Mouse (Mus musculus) cerebellum, adult 18-20 months (tissue): Measurements from ENCODE around the gene Itpr2.
"Not testable (repeated sequence)": the region's sequence is repeated elsewhere in the genome, so short reads cannot be mapped to it uniquely, and the experiment has no call there.

Experiments
- DNase-seq, 2 experiments: peaks; one replicate each; pipeline ENCODE4 v3.0.0; 2021

The Itpr2 gene

GRCm38 (mm10) chr6:146502856-146503255 is 833 bp upstream of the Itpr2 start:
- DNase-seq = no peak

DNA sequence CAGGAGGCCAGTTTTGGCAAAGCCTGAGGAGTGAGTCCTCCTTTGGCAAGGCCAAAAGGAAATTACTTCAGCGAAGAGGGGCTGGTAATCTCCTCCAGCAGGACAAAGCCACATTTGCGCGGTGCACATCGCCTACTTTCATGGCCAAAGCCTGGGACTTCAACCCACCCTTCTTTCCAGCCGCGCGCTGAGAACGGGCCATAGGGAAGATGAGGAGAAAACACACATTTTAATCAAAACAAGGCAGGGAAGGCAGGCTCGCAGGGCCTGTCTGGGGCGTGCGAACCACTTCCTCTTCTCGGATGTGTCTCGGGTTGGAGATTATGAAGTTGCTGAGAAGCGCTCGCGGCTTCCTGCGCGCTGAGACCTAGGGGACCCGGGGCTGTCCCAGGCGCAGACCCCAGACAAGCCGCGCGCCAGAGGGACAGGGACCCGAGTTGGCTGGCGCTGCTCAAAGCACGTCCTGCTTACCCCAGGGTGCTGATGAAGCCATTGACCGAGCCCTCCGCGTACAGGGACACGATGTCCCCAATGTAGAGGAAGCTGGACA is 632 bp downstream of the Itpr2 start:
- peak in 1 of 2 experiments; percentile 46 for DNase-seq

DNA sequence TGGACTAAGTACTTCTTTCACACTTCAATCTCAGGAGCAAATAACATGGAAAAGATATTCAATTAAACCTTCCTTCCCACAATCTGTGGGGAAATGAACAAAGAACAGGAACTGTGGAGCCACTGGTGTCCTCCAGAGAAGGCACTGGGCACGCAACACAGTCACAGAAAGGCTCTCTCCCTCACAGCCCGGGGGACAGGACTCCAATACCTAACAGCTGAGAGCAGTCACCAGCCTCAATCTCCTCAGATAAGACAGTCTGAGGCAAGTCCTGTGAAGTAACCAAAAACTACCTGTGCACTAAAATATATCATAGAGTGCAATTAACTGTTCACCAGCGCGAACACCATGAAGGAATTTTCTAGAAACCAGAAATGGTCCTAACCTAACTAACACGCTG is 1.3 kb downstream of the Itpr2 start:
- peak in 1 of 2 experiments; percentile 11 for DNase-seq

- DNase-seq = no peak
Observed at GRCm38 (mm10) chr6:146500206-146500605, 1.8 kb downstream of the Itpr2 start.

GRCm38 (mm10) chr6:146499566-146499965 is 2.5 kb downstream of the Itpr2 start:
- DNase-seq = no peak

DNA sequence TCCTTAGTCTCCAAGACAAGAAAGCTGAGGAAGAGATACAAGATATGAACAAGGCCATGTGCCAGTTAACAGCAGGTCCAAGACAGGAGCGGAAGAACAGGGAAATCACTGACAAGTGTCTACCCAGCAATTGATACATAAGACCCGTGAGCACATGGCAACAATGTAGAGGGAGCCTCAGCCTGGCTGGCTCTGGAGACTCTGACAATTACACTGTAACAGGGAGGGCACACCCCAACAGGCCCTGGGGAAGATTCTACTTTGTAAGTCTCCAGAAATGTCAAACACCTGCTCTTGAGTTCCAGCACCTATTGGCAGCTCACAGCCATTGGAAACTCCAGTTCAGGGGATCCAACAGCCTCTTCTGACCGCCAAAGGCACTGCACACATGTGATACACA is 3.6 kb downstream of the Itpr2 start:
- DNase-seq = no peak

- no peak for DNase-seq
Observed at GRCm38 (mm10) chr6:146497866-146498265, 4.2 kb downstream of the Itpr2 start.

DNA sequence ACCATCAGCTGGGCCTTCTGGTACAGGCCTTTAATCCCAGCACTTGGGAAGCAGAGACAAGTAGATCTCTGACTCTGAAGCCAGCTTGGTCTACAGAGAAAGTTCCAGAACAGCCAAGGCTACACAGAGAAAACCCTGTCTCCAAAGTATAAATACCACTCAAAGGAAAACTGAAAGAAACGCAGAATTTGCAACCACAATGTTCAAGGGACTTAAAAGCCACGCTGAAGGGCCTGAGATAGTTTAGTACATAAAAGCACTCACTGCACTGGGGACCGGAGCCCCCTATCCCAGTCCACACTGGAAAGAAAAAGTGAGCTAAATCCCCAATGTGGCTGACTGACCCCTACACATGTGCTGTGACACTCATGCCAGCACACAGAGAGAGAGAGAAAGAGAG is 4.6 kb downstream of the Itpr2 start:
- no peak for DNase-seq

- no peak for DNase-seq
Observed at GRCm38 (mm10) chr6:146491680-146492079, 10.3 kb downstream of the Itpr2 start.

- DNase-seq = no peak
Observed at GRCm38 (mm10) chr6:146490416-146490960, 11.5 kb downstream of the Itpr2 start.

DNA sequence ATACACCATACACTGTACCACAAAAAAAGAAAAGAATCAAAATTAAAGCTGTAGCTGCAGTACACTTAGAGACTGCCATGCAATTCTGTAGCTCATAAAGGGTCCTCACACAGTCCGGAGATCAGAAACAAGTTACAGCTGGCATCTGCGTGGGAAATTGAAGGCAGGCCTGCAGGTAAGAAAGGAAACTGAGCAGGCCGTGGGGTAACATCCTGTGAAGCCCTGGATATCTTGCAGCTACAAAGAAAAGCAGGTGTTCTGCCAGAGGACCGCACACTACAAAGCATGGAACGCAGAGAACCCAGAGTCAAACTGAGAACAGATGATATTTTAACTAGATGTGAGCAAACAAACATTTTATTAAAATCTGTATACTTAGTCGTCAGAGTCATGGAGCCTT is 12.2 kb downstream of the Itpr2 start:
- no peak for DNase-seq

DNA sequence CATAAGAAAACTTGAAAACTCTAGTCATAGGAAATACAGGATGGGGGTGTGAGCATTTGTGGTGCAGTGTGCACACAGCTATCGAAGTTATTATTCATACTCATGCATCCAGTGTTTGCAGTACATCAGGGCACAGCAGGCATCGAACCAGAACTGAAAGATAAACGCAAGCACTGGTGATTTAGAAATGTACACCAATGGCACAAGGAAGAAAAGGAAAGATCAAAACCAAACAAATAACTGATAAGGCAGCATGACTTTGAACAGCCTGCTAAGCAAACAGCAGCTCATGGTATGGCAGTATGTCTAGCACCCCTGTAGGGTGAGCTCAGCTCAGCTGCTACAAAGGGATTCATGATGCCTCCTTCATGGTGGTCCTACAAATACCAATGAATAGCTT is 13.3 kb downstream of the Itpr2 start:
- no peak for DNase-seq

GRCm38 (mm10) chr6:146487079-146487478 is 14.9 kb downstream of the Itpr2 start:
- DNase-seq = no peak

DNA sequence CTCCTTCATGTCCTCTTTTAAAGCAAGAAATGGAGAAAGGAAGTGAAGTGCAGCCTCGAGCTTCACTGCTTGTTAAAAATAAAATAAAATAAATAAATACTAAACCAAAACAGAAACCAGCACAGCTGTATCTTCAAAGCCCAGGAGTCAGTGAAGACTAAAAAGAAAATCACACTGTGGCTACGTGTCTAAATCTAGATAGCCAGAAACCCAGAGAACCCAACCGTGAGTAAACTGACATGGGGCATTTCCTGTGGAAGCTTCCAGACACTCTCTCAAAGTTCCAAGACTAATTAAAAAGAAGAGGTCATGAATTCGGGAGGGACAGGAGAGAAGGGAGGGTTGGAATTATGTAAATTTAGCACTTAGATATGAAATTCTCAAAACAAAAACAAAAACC is 15.9 kb downstream of the Itpr2 start:
- DNase-seq = no peak

GRCm38 (mm10) chr6:146481441-146481840 is 20.6 kb downstream of the Itpr2 start:
- DNase-seq = no peak

DNA sequence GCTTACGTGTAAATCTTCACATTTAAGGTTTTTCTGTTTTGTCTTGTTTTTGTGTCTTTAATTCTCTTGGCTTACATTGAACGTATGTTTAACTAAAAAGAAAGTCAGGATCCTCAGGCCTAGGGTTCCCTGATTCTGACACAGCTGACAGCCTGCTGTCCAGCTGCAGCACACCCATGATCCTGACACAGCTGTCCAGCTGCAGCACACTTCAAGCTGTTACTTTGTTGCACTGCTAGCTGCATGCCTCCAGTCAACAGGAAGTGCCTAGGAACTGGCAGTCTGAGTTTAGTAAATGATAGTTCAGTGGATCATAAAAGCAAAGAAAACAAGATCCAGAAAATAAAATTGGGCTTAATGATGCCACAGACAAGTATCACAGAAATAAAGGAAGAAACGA is 21.1 kb downstream of the Itpr2 start:
- DNase-seq = no peak

GRCm38 (mm10) chr6:146478888-146479683 is 22.9 kb downstream of the Itpr2 start:
- no peak for DNase-seq

DNA sequence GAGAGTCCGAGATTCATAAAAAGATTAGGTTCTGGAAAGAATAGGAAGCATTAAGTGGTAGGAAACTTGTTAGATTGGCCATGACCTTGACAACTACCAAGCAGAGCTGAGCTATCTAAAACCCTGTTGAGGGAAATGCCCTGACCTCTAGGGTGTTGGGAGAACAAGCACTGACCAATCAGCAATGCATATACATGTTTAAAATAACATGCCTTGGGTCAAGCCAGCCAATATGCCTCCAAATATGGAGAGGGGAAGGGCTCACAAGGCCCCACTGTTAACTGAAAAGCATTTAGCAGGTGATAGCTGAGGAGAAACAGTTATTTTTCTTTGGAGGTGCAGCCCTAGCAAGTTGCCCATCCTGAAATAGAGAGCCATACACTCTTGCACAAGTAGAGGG is 25.2 kb downstream of the Itpr2 start:
- no peak for DNase-seq

GRCm38 (mm10) chr6:146474166-146474565 is 27.9 kb downstream of the Itpr2 start:
- no peak for DNase-seq

GRCm38 (mm10) chr6:146473216-146473955 is 28.6 kb downstream of the Itpr2 start:
- no peak for DNase-seq

- no peak for DNase-seq
Observed at GRCm38 (mm10) chr6:146470378-146470777, 31.6 kb downstream of the Itpr2 start.

GRCm38 (mm10) chr6:146469936-146470335 is 32.1 kb downstream of the Itpr2 start:
- DNase-seq = no peak

GRCm38 (mm10) chr6:146468361-146468760 is 33.7 kb downstream of the Itpr2 start:
- DNase-seq = no peak

GRCm38 (mm10) chr6:146464645-146465042 is 37.4 kb downstream of the Itpr2 start:
- DNase-seq = not testable (repeated sequence)
